Mouse (Mus musculus): ENCODE measurements at regions not wholly inside any gene's neighbourhood (a gene's known extent, or its start where the extent isn't known, plus 50 kb on each side); places are given as distances from the start of the nearest gene placed in this dataset.

DNA sequence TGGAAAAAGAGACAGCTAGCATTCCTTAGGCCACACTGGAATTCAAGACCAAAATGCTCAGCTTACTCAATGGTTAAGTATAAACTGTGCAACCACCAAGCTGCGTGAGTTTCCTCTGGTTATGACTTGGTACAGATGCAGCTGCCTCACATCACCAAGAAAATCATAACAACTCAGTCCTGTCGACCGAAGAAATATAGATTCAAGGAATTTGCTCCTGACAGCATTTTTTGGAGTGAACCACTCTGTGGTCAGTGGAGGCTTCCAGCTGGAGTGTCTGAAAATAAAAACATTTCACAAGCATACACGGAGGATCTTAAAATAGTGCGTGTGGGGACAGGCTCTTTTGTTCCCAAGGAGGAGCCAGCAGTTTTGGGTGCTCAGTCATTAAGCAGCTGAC, 253.8 kb downstream of the Bckdhb start:
- no peak for TF ChIP-seq CTCF (IDR thresholded peaks at IDR 0.05; ENCODE audit: low read depth)
- TF ChIP-seq EP300 (optimal IDR thresholded peaks at IDR 0.05), result no peak

Data from stomach, postnatal 0 days (tissue).